Mouse (Mus musculus) stomach, postnatal 0 days (tissue): ENCODE results near the gene Gm3625. TPM values are rescaled to one million over a fixed set of nuclear protein-coding genes. Genes with fewer than 3 reads are reported as not detected.
A peak's percentile ranks its signal among the peaks of the same experiment; 100 is the strongest.

Source experiments
- ATAC-seq: fragments of 200-750 bp; cut with Nextera tagmentation; 2 replicates; pipeline ENCODE4 v1.8.0; 2017; ENCODE audit not compliant: low FRiP score, low TSS enrichment
- DNase-seq: peaks from one replicate; pipeline ENCODE4 v3.0.0-alpha.2; 2016; ENCODE audit warnings: low spot score
- H3K27ac ChIP-seq: fragments of 300-500 bp; sonication (generic); replicated peaks from 2 replicates; pipeline ENCODE4 v1.5.1; 2014; ENCODE audit warnings: mild to moderate bottlenecking, control low read depth
- H3K27me3 ChIP-seq: fragments of 300-500 bp; sonication (generic); 2 replicates; pipeline ENCODE4 v1.6.1; 2014; ENCODE audit warnings: low read length; ENCODE audit not compliant: control insufficient read depth, insufficient read depth
- H3K36me3 ChIP-seq: fragments of 300-500 bp; sonication (generic); 2 replicates; pipeline ENCODE4 v1.6.1; 2014; ENCODE audit warnings: low read length, mixed read lengths; ENCODE audit not compliant: control insufficient read depth, insufficient read depth
- H3K4me1 ChIP-seq: fragments of 300-500 bp; sonication (generic); replicated peaks from 2 replicates; pipeline ENCODE4 v1.6.1; 2014; ENCODE audit warnings: antibody characterized with exemption; ENCODE audit not compliant: control insufficient read depth, insufficient read depth
- H3K4me2 ChIP-seq: fragments of 300-500 bp; sonication (generic); replicated peaks from 2 replicates; pipeline ENCODE4 v1.6.1; 2014; ENCODE audit warnings: low read depth, mild to moderate bottlenecking, control low read depth, moderate library complexity
- H3K4me3 ChIP-seq: fragments of 300-500 bp; sonication (generic); 2 replicates; pipeline ENCODE4 v1.5.1; 2014; ENCODE audit warnings: low read depth, low read length, control low read depth
- H3K9ac ChIP-seq: fragments of 300-500 bp; sonication (generic); 2 replicates; pipeline ENCODE4 v1.6.1; 2014; ENCODE audit warnings: mild to moderate bottlenecking, low read length, control low read depth, mixed read lengths
- H3K9me3 ChIP-seq: fragments of 300-500 bp; sonication (generic); 2 replicates; pipeline ENCODE4 v1.6.1; 2016; ENCODE audit warnings: low read length; ENCODE audit not compliant: control insufficient read depth
- CTCF ChIP-seq: IDR thresholded peaks from 2 replicates; pipeline ENCODE4 v1.5.1; 2016; ENCODE audit warnings: antibody characterized with exemption, low read depth, mild to moderate bottlenecking, moderate library complexity
- EP300 ChIP-seq: optimal IDR thresholded peaks from 2 replicates; pipeline ENCODE3; 2016; ENCODE audit warnings: antibody characterized with exemption
- WGBS: fragments of 180-500 bp; shearing (Covaris S2); extraction: QIAGEN DNeasy Blood & Tissue Kit; methylation state at CpG from one replicate; pipeline ENCODE4 v1.1.7; 2014; 5-methylcytosine and 5-hydroxymethylcytosine counted together
- polyA plus RNA-seq: library from polyadenylated mRNA; unstranded; fragments of >200 nt; fragmentation: Nextera tagmentation; extraction: Ambion mirVana; gene quantifications from 2 replicates; pipeline ENCODE4 v1.2.1, GENCODE M21; 2015

Gene Gm3625
- polyA plus RNA-seq, 1 experiment from 2014 or later, result not detected

GRCm38 (mm10) chr12:4606625-4607024 lies 13.9 kb upstream of the Gm3625 start:
- DNase-seq (no peak), ATAC-seq (no peak)
- 40% methylated on average over 3 of the region's 3 CpGs for WGBS
- Histone ChIP-seq H3K9me3 (no peaks in the 10 kb centered on the region), H3K4me3 (no peak overlapping the region), H3K27ac (no peak overlapping the region), H3K27me3 (no peaks in the 10 kb centered on the region), H3K36me3 (no peaks in the 10 kb centered on the region), H3K4me1 (no peaks in the 10 kb centered on the region), H3K9ac (no peak overlapping the region), H3K4me2 (no peak overlapping the region)
- TF ChIP-seq CTCF (no peak), EP300 (no peak)

- no peak overlapping the region for H3K4me2 ChIP-seq
- no peak overlapping the region for H3K27ac ChIP-seq
- H3K36me3 ChIP-seq, result no peaks in the 10 kb centered on the region
- TF ChIP-seq EP300 (no peak), CTCF (no peak)
- no peaks in the 10 kb centered on the region for H3K9me3 ChIP-seq
- no peaks in the 10 kb centered on the region; the same call in 1 of the 2 replicates for H3K4me1 ChIP-seq
- H3K9ac ChIP-seq, result no peak overlapping the region
- no peaks in the 10 kb centered on the region for H3K27me3 ChIP-seq
- H3K4me3 ChIP-seq, result no peak overlapping the region
- no peak for DNase-seq
- WGBS, result 67% methylated on average over 4 of the region's 4 CpGs
- ATAC-seq, result no peak
Observed at GRCm38 (mm10) chr12:4599713-4600112, 7.0 kb upstream of the Gm3625 start.

- 58% methylated on average over 8 of the region's 8 CpGs for WGBS
- DNase-seq (no peak), ATAC-seq (no peak)
- H3K4me1 ChIP-seq, result no peaks in the 10 kb centered on the region; the same call in 1 of the 2 replicates
- H3K9ac ChIP-seq, result no peak overlapping the region
- no peaks in the 10 kb centered on the region for H3K36me3 ChIP-seq
- no peak overlapping the region for H3K4me2 ChIP-seq
- H3K27me3 ChIP-seq, result no peaks in the 10 kb centered on the region
- TF ChIP-seq EP300 (no peak), CTCF (no peak)
- no peaks in the 10 kb centered on the region for H3K9me3 ChIP-seq
- no peak overlapping the region for H3K4me3 ChIP-seq
- H3K27ac ChIP-seq, result no peak overlapping the region
Observed at GRCm38 (mm10) chr12:4598666-4599428, 6.1 kb upstream of the Gm3625 start.

- no peaks in the 10 kb centered on the region for H3K27me3 ChIP-seq
- H3K9ac ChIP-seq, result no peak overlapping the region
- 49% methylated on average over 6 of the region's 6 CpGs for WGBS
- no peaks in the 10 kb centered on the region; the same call in 1 of the 2 replicates for H3K4me1 ChIP-seq
- H3K4me3 ChIP-seq, result no peak overlapping the region
- TF ChIP-seq EP300, result no peak
- TF ChIP-seq CTCF, result no peak
- no peaks in the 10 kb centered on the region for H3K9me3 ChIP-seq
- no peaks in the 10 kb centered on the region for H3K36me3 ChIP-seq
- H3K27ac ChIP-seq, result no peak overlapping the region
- no peak for ATAC-seq
- DNase-seq, result no peak
- no peak overlapping the region for H3K4me2 ChIP-seq
Observed at GRCm38 (mm10) chr12:4595055-4595454, 2.3 kb upstream of the Gm3625 start.

- TF ChIP-seq EP300, result no peak
- TF ChIP-seq CTCF, result no peak
- H3K9me3 ChIP-seq, result no peaks in the 10 kb centered on the region
- no peaks in the 10 kb centered on the region for H3K27me3 ChIP-seq
- no peak for ATAC-seq
- peak overlapping the region; percentile 88 for H3K4me2 ChIP-seq
- no peak overlapping the region for H3K27ac ChIP-seq
- H3K4me1 ChIP-seq, result no peaks in the 10 kb centered on the region
- H3K9ac ChIP-seq, result peak overlapping the region; percentile 97
- H3K36me3 ChIP-seq, result no peaks in the 10 kb centered on the region
- 49% methylated on average over 9 of the region's 9 CpGs for WGBS
- peak overlapping the region; percentile 88 for H3K4me3 ChIP-seq
- DNase-seq, result no peak
Observed at GRCm38 (mm10) chr12:4593930-4594391, 1.2 kb upstream of the Gm3625 start.
